Mouse (Mus musculus) right cerebral cortex, postnatal 36 days (tissue): ENCODE measurements around the gene Gpld1.

Experiments
- DNase-seq, 2 experiments: peaks; one replicate each; pipeline ENCODE4 v3.0.0; 2022; ENCODE audit warnings: low spot score in 2 of 2, mixed read lengths in 1 of 2

Gpld1 gene

GRCm38 (mm10) chr13:24942512-24943282 lies at the start of gene Gpld1:
TSS of gene Gpld1 (plus strand) at chr13:24943152.
- DNase-seq, result no peak

GRCm38 (mm10) chr13:24893880-24894279 lies 49.1 kb upstream of the Gpld1 start:
- no peak for DNase-seq

- DNase-seq, result no peak
Measured at GRCm38 (mm10) chr13:24901916-24902315, 41.0 kb upstream of the Gpld1 start.

- DNase-seq, result no peak
Measured at GRCm38 (mm10) chr13:24903412-24903811, 39.5 kb upstream of the Gpld1 start.

GRCm38 (mm10) chr13:24905422-24905821 lies 37.5 kb upstream of the Gpld1 start:
- no peak for DNase-seq

- no peak for DNase-seq
Measured at GRCm38 (mm10) chr13:24906831-24907570, 36.0 kb upstream of the Gpld1 start.

- no peak for DNase-seq
Measured at GRCm38 (mm10) chr13:24909112-24909511, 33.8 kb upstream of the Gpld1 start.

GRCm38 (mm10) chr13:24913576-24913975 lies 29.4 kb upstream of the Gpld1 start:
- DNase-seq, result no peak

GRCm38 (mm10) chr13:24914915-24915314 lies 28.0 kb upstream of the Gpld1 start:
- DNase-seq, result no peak

- DNase-seq, result no peak
Measured at GRCm38 (mm10) chr13:24915831-24916230, 27.1 kb upstream of the Gpld1 start.

- DNase-seq, result no peak
Measured at GRCm38 (mm10) chr13:24920333-24920977, 22.5 kb upstream of the Gpld1 start.

- no peak for DNase-seq
Measured at GRCm38 (mm10) chr13:24921281-24921680, 21.7 kb upstream of the Gpld1 start.

- DNase-seq, result no peak
Measured at GRCm38 (mm10) chr13:24923991-24924390, 19.0 kb upstream of the Gpld1 start.

GRCm38 (mm10) chr13:24930591-24930990 lies 12.4 kb upstream of the Gpld1 start:
- no peak for DNase-seq

GRCm38 (mm10) chr13:24933199-24933598 lies 9.8 kb upstream of the Gpld1 start:
- no peak for DNase-seq

GRCm38 (mm10) chr13:24936772-24937107 lies 6.2 kb upstream of the Gpld1 start:
- no peak for DNase-seq

GRCm38 (mm10) chr13:24937108-24937838 lies 5.7 kb upstream of the Gpld1 start, which contains the start of gene Aldh5a1:
TSS of gene Aldh5a1 (minus strand) at chr13:24937661.
- DNase-seq, result peak; percentile 47 to 73

- DNase-seq, result no peak
Measured at GRCm38 (mm10) chr13:24937839-24938166, 5.1 kb upstream of the Gpld1 start.

GRCm38 (mm10) chr13:24938683-24939082 lies 4.3 kb upstream of the Gpld1 start:
- DNase-seq, result peak; percentile 56 to 64

- no peak for DNase-seq
Measured at GRCm38 (mm10) chr13:24939472-24939871, 3.5 kb upstream of the Gpld1 start.

GRCm38 (mm10) chr13:24943303-24943702 lies 351 bp downstream of the Gpld1 start:
- no peak for DNase-seq

GRCm38 (mm10) chr13:24945567-24945966 lies 2.6 kb downstream of the Gpld1 start:
- DNase-seq, result no peak
